Mouse (Mus musculus) ES-Bruce4 (cell line): ENCODE results near the gene Ccl1.

Experiments used
- CTCF ChIP-seq: IDR thresholded peaks from one replicate; pipeline ENCODE4 v1.8.1; 2011; ENCODE audit warnings: low read depth, low read length
- POLR2A ChIP-seq: IDR thresholded peaks from one replicate; pipeline ENCODE4 v1.8.1; 2011; ENCODE audit warnings: low read length; ENCODE audit not compliant: insufficient read depth

- TF ChIP-seq CTCF (no peak), POLR2A (no peak)
These were observed 68.1 kb downstream of the Ccl1 start for GRCm38 (mm10) chr11:82237439-82237838.
